Mouse (Mus musculus): ENCODE data around the gene Olfr43. TPM values are rescaled to one million over a fixed set of nuclear protein-coding genes. Genes with fewer than 3 reads are reported as not detected.

Gene Olfr43
- not detected in 2 replicates for polyA plus RNA-seq (2016; fragmentation: Nextera tagmentation; extraction: Ambion mirVana)

- 68% methylated on average over 1 of the region's 1 CpGs for WGBS
- H3K9me3 ChIP-seq (replicated peaks), result peaks cover 48% of the 10 kb centered on the region; the same call in 1 of the 2 replicates
Measured at GRCm38 (mm10) chr11:74211279-74211678, at the start of gene Olfr43. TSS of gene Olfr43 (minus strand) at chr11:74211379.

GRCm38 (mm10) chr11:74259508-74259907 is 48.3 kb upstream of the Olfr43 start, which contains the start of gene Olfr406:
TSS of gene Olfr406 (plus strand) at chr11:74259808.
- H3K36me3 ChIP-seq, result no peaks in the 10 kb centered on the region

More at GRCm38 (mm10) chr11:74211279-74211678, at the start of gene Olfr43:
- no peak for DNase-seq (ENCODE audit: low spot score)
- Histone ChIP-seq H3K4me3 (no peak within 1 kb of the TSS), H3K36me3 (no peaks in the 10 kb centered on the region), H3K4me1 (no peaks in the 10 kb centered on the region), H3K27ac (replicated peaks) (no peak within 1 kb of the TSS), H3K27me3 (ENCODE audit: low read depth, poor library complexity, severe bottlenecking) (no peaks in the 10 kb centered on the region)

GRCm38 (mm10) chr11:74241201-74241600 is 30.0 kb upstream of the Olfr43 start:
- DNase-seq (ENCODE audit: low spot score), result no peak
- 90% methylated on average over 3 of the region's 3 CpGs for WGBS
- H3K36me3 ChIP-seq, result no peaks in the 10 kb centered on the region
- H3K4me3 ChIP-seq, result no peak overlapping the region
- no peak overlapping the region for H3K27ac ChIP-seq (replicated peaks)
- no peaks in the 10 kb centered on the region for H3K4me1 ChIP-seq
- H3K9me3 ChIP-seq (replicated peaks), result peaks cover 35% of the 10 kb centered on the region
- no peaks in the 10 kb centered on the region for H3K27me3 ChIP-seq (ENCODE audit: low read depth, poor library complexity, severe bottlenecking)

More at GRCm38 (mm10) chr11:74259508-74259907, 48.3 kb upstream of the Olfr43 start, which contains the start of gene Olfr406:
- WGBS, result 71% methylated on average over 2 of the region's 2 CpGs
- Histone ChIP-seq H3K4me3 (no peak within 1 kb of the TSS), H3K27ac (replicated peaks) (no peak within 1 kb of the TSS), H3K27me3 (ENCODE audit: low read depth, poor library complexity, severe bottlenecking) (no peaks in the 10 kb centered on the region), H3K9me3 (replicated peaks) (peaks cover 35% of the 10 kb centered on the region), H3K4me1 (no peaks in the 10 kb centered on the region)
- no peak for DNase-seq (ENCODE audit: low spot score)

- Histone ChIP-seq H3K36me3 (no peaks in the 10 kb centered on the region), H3K4me1 (no peaks in the 10 kb centered on the region), H3K27me3 (ENCODE audit: low read depth, poor library complexity, severe bottlenecking) (no peaks in the 10 kb centered on the region), H3K9me3 (replicated peaks) (peaks cover 64% of the 10 kb centered on the region), H3K27ac (replicated peaks) (no peak within 1 kb of the TSS), H3K4me3 (no peak within 1 kb of the TSS)
- DNase-seq (ENCODE audit: low spot score), result no peak
Measured at GRCm38 (mm10) chr11:74185949-74186348, 25.2 kb downstream of the Olfr43 start, which contains the start of gene Olfr403. TSS of gene Olfr403 (plus strand) at chr11:74186249.

GRCm38 (mm10) chr11:74183745-74184144 is 27.4 kb downstream of the Olfr43 start:
- H3K36me3 ChIP-seq, result no peaks in the 10 kb centered on the region
- no peaks in the 10 kb centered on the region for H3K27me3 ChIP-seq (ENCODE audit: low read depth, poor library complexity, severe bottlenecking)
- H3K4me3 ChIP-seq, result no peak overlapping the region
- no peaks in the 10 kb centered on the region for H3K4me1 ChIP-seq
- DNase-seq (ENCODE audit: low spot score), result no peak
- peaks cover 71% of the 10 kb centered on the region for H3K9me3 ChIP-seq (replicated peaks)
- no peak overlapping the region for H3K27ac ChIP-seq (replicated peaks)
- WGBS, result 84% methylated on average over 4 of the region's 4 CpGs

- H3K4me3 ChIP-seq, result no peak overlapping the region
- WGBS, result 86% methylated on average over 4 of the region's 4 CpGs
- H3K27me3 ChIP-seq (ENCODE audit: low read depth, poor library complexity, severe bottlenecking), result no peaks in the 10 kb centered on the region
- H3K9me3 ChIP-seq (replicated peaks), result peaks cover 71% of the 10 kb centered on the region
- H3K36me3 ChIP-seq, result no peaks in the 10 kb centered on the region
- H3K27ac ChIP-seq (replicated peaks), result no peak overlapping the region
- H3K4me1 ChIP-seq, result no peaks in the 10 kb centered on the region
- no peak for DNase-seq (ENCODE audit: low spot score)
Measured at GRCm38 (mm10) chr11:74183168-74183567, 28.0 kb downstream of the Olfr43 start.

- no peak for DNase-seq (ENCODE audit: low spot score)
- Histone ChIP-seq H3K27me3 (ENCODE audit: low read depth, poor library complexity, severe bottlenecking) (no peaks in the 10 kb centered on the region), H3K9me3 (replicated peaks) (peaks cover 25% of the 10 kb centered on the region), H3K27ac (replicated peaks) (no peak overlapping the region), H3K4me1 (no peaks in the 10 kb centered on the region), H3K4me3 (no peak overlapping the region), H3K36me3 (no peaks in the 10 kb centered on the region)
Measured at GRCm38 (mm10) chr11:74168771-74169170, 42.4 kb downstream of the Olfr43 start.

Other genes starting within 250 kb of the Olfr43 start
- not detected in 2 replicates for gene Olfr398, start 221.0 kb downstream of the Olfr43 start, polyA plus RNA-seq (2016; fragmentation: Nextera tagmentation; extraction: Ambion mirVana)
- not detected in 2 replicates for gene Olfr139, start 154.8 kb downstream of the Olfr43 start, polyA plus RNA-seq (2016; fragmentation: Nextera tagmentation; extraction: Ambion mirVana)
- gene Olfr399, start 154.8 kb downstream of the Olfr43 start, polyA plus RNA-seq (2016; fragmentation: Nextera tagmentation; extraction: Ambion mirVana), result not detected in 2 replicates
- gene Zfp616, start 141.4 kb downstream of the Olfr43 start, polyA plus RNA-seq (2016; fragmentation: Nextera tagmentation; extraction: Ambion mirVana), result not detected in 2 replicates
- not detected in 2 replicates for gene Olfr401, start 97.7 kb downstream of the Olfr43 start, polyA plus RNA-seq (2016; fragmentation: Nextera tagmentation; extraction: Ambion mirVana)
- gene Olfr402, start 57.9 kb downstream of the Olfr43 start, polyA plus RNA-seq (2016; fragmentation: Nextera tagmentation; extraction: Ambion mirVana), result not detected in 2 replicates
- gene Olfr403, start 25.1 kb downstream of the Olfr43 start, polyA plus RNA-seq (2016; fragmentation: Nextera tagmentation; extraction: Ambion mirVana), result not detected in 2 replicates
- gene Olfr406, start 48.4 kb upstream of the Olfr43 start, polyA plus RNA-seq (2016; fragmentation: Nextera tagmentation; extraction: Ambion mirVana), result not detected in 2 replicates
- not detected in 2 replicates for gene Olfr59, start 72.4 kb upstream of the Olfr43 start, polyA plus RNA-seq (2016; fragmentation: Nextera tagmentation; extraction: Ambion mirVana)
- not detected in 2 replicates for gene Olfr410, start 126.7 kb upstream of the Olfr43 start, polyA plus RNA-seq (2016; fragmentation: Nextera tagmentation; extraction: Ambion mirVana)
- not detected in 2 replicates for gene Olfr411, start 141.3 kb upstream of the Olfr43 start, polyA plus RNA-seq (2016; fragmentation: Nextera tagmentation; extraction: Ambion mirVana)
- gene Olfr412, start 150.7 kb upstream of the Olfr43 start, polyA plus RNA-seq (2016; fragmentation: Nextera tagmentation; extraction: Ambion mirVana), result not detected in 2 replicates

Measured in midbrain, embryonic 10.5 days (tissue).